Mouse (Mus musculus) ES-Bruce4 (cell line): ENCODE results near the gene Hist1h4c. TPM values are rescaled to one million over a fixed set of nuclear protein-coding genes. Genes with fewer than 3 reads are reported as not detected.
"Not testable (repeated sequence)": the region's sequence is repeated elsewhere in the genome, so short reads cannot be mapped to it uniquely, and the experiment has no call there.

ENCODE experiments used
- H3K27ac ChIP-seq: 2 replicates; pipeline ENCODE4 v1.5.1; 2012; ENCODE audit warnings: low read length, inconsistent platforms; ENCODE audit not compliant: insufficient read depth
- H3K27me3 ChIP-seq: 2 replicates; pipeline ENCODE4 v1.6.1; 2012; ENCODE audit warnings: mild to moderate bottlenecking, low read length, inconsistent platforms; ENCODE audit not compliant: control insufficient read depth, poor library complexity, insufficient read depth, severe bottlenecking
- H3K36me3 ChIP-seq: 2 replicates; pipeline ENCODE4 v1.6.1; 2012; ENCODE audit warnings: inconsistent platforms, mild to moderate bottlenecking, low read length, moderate library complexity; ENCODE audit not compliant: control insufficient read depth, poor library complexity, insufficient read depth, severe bottlenecking
- H3K4me1 ChIP-seq: one replicate; pipeline ENCODE4 v1.8.1; 2011; ENCODE audit warnings: low read length; ENCODE audit not compliant: control insufficient read depth, insufficient read depth
- H3K4me3 ChIP-seq: 2 replicates; pipeline ENCODE4 v1.5.1; 2011; ENCODE audit warnings: low read depth, mild to moderate bottlenecking, low read length
- H3K9ac ChIP-seq: 2 replicates; pipeline ENCODE4 v1.6.1; 2012; ENCODE audit warnings: low read depth, mild to moderate bottlenecking, inconsistent platforms; ENCODE audit not compliant: poor library complexity, severe bottlenecking
- H3K9me3 ChIP-seq: replicated peaks from 2 replicates; pipeline ENCODE4 v1.6.1; 2012; ENCODE audit warnings: mild to moderate bottlenecking, low read length, inconsistent platforms; ENCODE audit not compliant: control insufficient read depth, poor library complexity, insufficient read depth, severe bottlenecking
- CTCF ChIP-seq: IDR thresholded peaks from one replicate; pipeline ENCODE4 v1.8.1; 2011; ENCODE audit warnings: low read depth, low read length
- EP300 ChIP-seq: IDR thresholded peaks from 2 replicates; pipeline ENCODE4 v1.6.1; 2011; ENCODE audit warnings: low read depth, low read length; ENCODE audit not compliant: insufficient read depth
- POLR2A ChIP-seq: IDR thresholded peaks from one replicate; pipeline ENCODE4 v1.8.1; 2011; ENCODE audit warnings: low read length; ENCODE audit not compliant: insufficient read depth
- polyA plus RNA-seq: library from polyadenylated mRNA; stranded (reverse); fragments of >200 nt; gene quantifications from 2 replicates; pipeline ENCODE4 v1.2.4, GENCODE M21; 2011; ENCODE audit warnings: low read depth; ENCODE audit not compliant: missing spikeins, insufficient read depth, insufficient read length

Gene Hist1h4c
- polyA plus RNA-seq, 1 experiment = 1.3 TPM

DNA sequence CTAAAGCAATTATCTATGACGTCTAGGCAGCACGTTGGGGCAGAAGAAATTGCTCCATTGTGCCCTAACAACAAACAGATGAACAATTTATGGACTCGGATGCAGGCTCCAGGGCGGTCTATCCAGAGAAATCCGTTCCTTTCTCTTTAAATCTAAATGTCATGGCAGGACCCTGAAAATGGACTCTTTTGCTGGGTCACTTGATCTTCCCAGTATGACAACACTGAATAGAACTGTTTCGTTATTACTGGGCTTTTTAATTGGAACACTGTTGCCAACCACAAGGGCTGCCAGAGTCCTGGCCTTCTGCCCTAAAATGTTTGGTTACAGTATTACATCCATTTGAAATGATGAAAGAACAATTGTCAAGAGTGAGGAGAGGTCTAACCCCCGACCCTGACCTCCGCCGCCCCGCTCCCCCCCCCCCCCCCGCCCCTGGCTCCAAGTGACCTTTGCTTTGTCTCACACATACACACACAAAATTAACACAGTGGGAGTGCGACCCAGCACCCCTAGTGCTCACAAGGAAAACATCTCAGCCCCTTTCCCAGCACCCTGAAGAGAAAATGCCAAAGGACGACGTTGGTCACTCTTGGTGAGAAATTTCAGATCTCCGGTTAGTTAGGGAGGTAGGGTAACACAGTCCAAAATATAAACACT lies 11.6 kb upstream of the Hist1h4c start:
- TF ChIP-seq CTCF (no peak), EP300 (no peak), POLR2A (no peak)
- H3K9ac ChIP-seq = peak overlapping the region; percentile 24; the same call in 1 of the 2 replicates
- peaks cover 4% of the 10 kb centered on the region; the same call in 1 of the 2 replicates for H3K27me3 ChIP-seq
- H3K9me3 ChIP-seq = no peaks in the 10 kb centered on the region
- H3K4me3 ChIP-seq = peak overlapping the region; percentile 10; the same call in 1 of the 2 replicates
- H3K36me3 ChIP-seq = no peaks in the 10 kb centered on the region
- no peaks in the 10 kb centered on the region for H3K4me1 ChIP-seq
- no peak overlapping the region for H3K27ac ChIP-seq

DNA sequence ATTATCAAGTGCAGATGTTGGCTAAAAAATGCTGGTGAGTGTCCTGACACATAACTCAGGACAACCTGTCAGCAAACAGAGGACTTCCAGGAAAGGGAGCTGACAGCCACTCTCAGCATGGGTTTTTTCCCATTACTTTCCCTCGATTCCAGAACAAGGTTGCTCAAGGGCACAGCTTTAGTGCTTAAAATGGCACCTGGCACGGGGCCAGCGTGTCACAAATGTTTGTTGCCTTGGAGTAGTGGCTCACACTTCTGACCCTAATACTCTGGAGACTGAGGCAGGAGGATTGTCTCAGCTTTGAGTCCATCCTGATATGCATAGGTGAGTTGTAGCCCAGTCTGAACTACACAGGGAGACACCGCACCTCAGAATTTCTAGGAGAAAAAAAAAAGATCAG lies 10.4 kb upstream of the Hist1h4c start:
- no peaks in the 10 kb centered on the region for H3K36me3 ChIP-seq
- H3K27me3 ChIP-seq = peaks cover 4% of the 10 kb centered on the region; the same call in 1 of the 2 replicates
- H3K9ac ChIP-seq = no peak overlapping the region
- H3K4me1 ChIP-seq = no peaks in the 10 kb centered on the region
- H3K4me3 ChIP-seq = no peak overlapping the region
- TF ChIP-seq POLR2A (no peak), EP300 (no peak), CTCF (no peak)
- H3K27ac ChIP-seq = no peak overlapping the region
- no peaks in the 10 kb centered on the region for H3K9me3 ChIP-seq

DNA sequence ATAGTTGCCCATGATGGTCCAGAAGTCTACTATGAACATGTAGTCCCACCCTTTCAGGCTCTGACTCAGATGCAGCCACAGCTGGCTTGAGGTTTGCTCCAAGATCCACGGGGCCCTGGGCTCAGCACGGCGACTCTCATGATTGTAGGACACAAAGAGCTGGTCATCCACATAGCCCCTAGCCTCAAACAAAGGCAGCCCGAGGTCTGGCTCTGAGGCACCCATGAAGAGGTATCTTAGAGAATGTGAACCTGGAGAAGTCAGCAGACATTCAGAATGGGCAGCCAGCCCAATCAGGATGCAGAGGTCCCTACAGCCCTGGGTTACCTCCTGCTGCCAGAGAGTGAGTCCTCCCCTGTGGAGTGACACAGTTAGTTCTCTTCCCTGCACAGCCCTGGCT lies 9.8 kb upstream of the Hist1h4c start:
- Histone ChIP-seq H3K4me1 (no peaks in the 10 kb centered on the region), H3K9me3 (no peaks in the 10 kb centered on the region), H3K9ac (no peak overlapping the region), H3K27ac (no peak overlapping the region), H3K4me3 (no peak overlapping the region), H3K27me3 (peaks cover 4% of the 10 kb centered on the region; the same call in 1 of the 2 replicates), H3K36me3 (no peaks in the 10 kb centered on the region)
- TF ChIP-seq EP300 (no peak), CTCF (no peak), POLR2A (no peak)

DNA sequence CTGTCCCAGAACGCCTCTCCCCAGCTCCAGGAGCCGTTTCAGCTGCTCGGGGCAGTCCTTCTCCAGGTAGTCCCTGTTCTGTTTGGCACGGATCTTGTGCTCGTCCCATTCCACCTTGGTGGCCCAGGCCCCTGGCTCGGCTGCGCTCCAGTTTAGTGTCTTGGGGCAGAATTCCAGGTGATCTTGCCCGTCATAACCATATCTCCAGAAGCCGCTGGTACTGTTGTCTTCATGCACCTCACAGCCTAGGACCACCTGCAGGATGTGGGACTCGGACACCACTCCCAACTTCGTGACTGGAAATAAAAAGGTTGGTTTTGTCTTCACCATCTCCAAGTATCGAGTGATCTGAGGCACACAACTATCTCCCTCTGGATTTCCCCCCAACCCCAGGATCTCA lies 8.5 kb upstream of the Hist1h4c start:
- no peak overlapping the region for H3K27ac ChIP-seq

DNA sequence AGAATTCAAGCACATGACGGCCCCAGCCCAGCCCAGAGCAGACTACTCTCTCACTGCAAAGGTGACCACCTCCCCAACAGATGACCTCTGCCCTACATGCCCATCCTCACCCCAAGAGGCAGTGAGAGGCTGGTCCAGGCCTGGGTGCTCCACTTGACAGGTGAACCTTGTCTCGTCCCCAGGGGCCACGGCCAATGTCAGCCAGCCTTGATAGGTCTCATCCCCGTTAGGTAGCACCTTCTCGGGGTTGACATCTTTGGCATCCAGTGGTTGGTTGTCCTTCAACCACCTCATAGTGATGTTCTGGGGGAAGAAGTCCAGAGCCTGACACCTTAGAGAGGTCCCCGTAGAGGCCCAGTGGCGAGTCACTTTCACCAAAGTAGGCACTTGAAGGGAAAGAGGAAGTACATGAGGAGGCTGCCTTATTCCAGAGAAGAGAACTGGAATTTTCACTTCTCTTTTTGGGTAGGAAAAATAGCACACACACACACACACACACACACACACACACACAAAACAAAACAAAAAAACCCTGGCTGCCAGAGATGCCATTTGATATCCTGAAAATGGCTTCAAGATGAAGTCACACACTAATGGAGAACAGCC lies 7.6 kb upstream of the Hist1h4c start:
- no peak overlapping the region for H3K4me3 ChIP-seq
- H3K27me3 ChIP-seq = peaks cover 4% of the 10 kb centered on the region; the same call in 1 of the 2 replicates
- no peaks in the 10 kb centered on the region for H3K9me3 ChIP-seq
- no peaks in the 10 kb centered on the region for H3K36me3 ChIP-seq
- TF ChIP-seq EP300 = no peak
- no peak for TF ChIP-seq CTCF
- TF ChIP-seq POLR2A = no peak
- no peaks in the 10 kb centered on the region for H3K4me1 ChIP-seq
- H3K9ac ChIP-seq = no peak overlapping the region
- H3K27ac ChIP-seq = no peak overlapping the region

More for the DNA sequence above, 8.5 kb upstream of the Hist1h4c start:
- Histone ChIP-seq H3K4me1 (no peaks in the 10 kb centered on the region), H3K27me3 (peaks cover 4% of the 10 kb centered on the region; the same call in 1 of the 2 replicates), H3K9me3 (no peaks in the 10 kb centered on the region), H3K36me3 (no peaks in the 10 kb centered on the region), H3K9ac (no peak overlapping the region), H3K4me3 (no peak overlapping the region)
- TF ChIP-seq POLR2A (no peak), EP300 (no peak), CTCF (no peak)

DNA sequence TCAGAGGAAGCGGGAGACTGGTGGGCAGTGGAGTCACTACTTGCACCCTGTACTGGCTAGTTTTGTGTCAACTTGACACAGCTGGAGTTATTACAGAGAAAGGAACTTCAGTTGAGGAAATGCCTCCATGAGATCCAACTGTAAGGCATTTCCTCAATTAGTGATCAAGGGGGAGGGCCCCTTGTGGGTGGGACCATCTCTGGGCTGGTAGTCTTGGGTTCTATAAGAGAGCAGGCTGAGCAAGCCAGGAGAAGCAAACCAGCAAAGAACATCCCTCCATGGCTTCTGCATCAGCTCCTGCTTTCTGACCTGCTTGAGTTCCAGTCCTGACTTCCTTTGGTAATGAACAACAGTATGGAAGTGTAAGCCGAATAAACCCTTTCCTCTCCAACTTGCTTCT lies 4.5 kb upstream of the Hist1h4c start:
- not testable (repeated sequence) for H3K4me1 ChIP-seq, H3K9me3 ChIP-seq, H3K4me3 ChIP-seq, H3K27ac ChIP-seq, H3K9ac ChIP-seq, H3K27me3 ChIP-seq, H3K36me3 ChIP-seq
